Mouse (Mus musculus) thymus, postnatal 25 days (tissue): ENCODE results near the gene Tbx3.

ENCODE experiments used
- DNase-seq: peaks from one replicate; pipeline ENCODE4 v3.0.0; 2022

The Tbx3 gene

DNA sequence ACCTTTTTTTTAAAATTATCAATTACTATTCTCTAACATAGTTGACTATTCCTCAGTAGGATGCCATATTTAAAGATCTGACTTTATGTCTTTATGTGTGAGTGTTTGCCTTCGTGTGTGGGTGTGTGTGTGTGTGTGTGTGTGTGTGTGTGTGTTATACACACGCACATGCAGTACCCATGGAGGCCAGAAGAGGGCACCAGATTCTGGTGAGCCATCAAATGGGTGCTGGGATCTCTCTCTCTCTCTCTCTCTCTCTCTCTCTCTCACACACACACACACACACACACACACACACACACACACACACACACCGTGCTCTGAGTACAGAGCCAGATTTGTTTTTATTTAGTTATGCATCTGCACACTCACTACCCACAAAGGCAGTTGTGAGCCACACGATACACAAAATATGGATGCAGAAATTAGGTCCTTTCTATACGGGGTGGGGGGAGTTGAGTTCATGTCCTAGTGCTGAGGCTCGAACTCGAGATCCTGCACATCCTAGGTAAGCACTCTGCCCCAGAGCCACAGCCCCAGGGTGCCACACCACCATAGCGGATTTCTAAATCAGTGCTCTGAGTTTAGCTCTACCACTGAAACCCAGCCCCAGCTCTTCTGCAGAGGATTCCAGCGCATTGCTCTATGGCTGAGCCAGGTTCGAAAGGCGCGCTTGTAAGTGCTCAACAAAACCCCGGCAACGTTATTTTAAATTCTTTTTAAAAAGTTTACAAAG, 38.5 kb downstream of the Tbx3 start:
- DNase-seq, result no peak

DNA sequence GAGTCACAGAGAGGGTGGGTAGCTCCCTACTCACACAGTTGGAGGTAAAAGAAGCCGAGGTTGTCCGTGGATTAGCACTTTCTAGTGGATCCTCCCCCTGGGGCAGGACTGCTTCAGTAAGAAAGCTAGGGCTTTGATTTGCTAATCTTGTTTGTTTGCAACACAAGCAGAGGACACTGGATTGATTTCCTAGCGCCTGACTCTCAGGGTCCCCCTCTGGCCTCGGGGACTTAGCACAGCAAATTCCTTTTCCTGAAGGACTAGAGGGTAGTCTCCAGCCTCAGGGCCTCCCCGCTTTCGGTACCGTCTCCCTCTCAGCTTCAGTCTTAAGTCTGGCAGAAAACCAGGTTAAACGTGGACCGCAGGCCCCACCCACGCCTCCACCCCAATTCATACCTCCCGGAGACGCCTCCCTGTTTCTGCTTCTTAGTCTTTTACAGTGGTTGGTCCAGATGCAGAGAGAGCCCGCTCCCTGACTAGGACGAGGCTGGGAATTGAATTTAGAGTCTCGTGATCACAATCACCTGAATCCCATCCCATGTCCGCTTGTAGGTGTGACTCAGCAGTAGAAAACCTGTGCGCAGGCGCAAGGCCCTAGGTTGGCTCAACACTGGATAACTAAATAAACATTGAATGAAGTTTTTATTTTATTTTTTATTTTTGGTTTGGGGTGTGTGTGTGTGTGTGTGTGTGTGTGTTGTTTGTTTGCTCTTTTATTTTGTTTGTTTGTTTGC, 39.5 kb downstream of the Tbx3 start:
- no peak for DNase-seq

DNA sequence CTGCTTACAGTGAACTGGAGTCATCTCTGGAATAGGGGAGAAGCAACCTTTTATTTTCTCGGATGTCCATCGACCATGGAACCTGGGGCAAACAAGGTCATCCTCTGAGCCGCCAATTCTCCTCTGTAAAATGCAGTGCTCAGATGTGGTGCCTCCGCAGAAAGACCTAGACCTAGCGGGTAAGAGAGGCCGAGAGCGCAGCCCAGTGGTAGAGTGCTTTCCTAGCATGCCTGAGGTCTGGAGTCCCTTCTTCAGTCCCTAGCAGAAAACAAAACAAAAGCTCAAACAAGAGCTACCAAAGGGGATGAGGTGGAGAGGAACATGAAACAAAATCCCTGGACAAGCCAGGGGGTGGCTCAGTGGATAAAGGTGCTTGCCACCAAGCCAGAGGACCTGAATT, 40.3 kb downstream of the Tbx3 start:
- no peak for DNase-seq

DNA sequence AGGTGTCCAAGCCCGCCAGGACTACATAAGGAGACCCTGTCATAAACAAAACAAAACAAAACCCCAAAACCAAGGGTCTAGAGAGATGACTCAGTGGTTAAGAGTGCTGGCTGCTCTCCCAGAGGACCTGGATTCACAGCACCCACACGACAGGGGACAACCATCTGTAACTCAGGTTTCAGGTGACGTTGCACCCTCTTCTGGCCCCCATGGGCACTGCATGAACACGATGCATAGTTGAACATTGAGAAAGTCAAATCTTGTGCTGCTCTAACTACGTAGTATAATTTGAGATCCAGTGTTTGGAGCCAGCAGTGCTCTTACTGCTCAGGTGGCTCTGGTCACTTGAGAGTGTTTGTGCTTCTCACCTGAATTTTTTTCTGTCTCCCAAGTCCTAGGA, 41.2 kb downstream of the Tbx3 start:
- DNase-seq, result no peak

DNA sequence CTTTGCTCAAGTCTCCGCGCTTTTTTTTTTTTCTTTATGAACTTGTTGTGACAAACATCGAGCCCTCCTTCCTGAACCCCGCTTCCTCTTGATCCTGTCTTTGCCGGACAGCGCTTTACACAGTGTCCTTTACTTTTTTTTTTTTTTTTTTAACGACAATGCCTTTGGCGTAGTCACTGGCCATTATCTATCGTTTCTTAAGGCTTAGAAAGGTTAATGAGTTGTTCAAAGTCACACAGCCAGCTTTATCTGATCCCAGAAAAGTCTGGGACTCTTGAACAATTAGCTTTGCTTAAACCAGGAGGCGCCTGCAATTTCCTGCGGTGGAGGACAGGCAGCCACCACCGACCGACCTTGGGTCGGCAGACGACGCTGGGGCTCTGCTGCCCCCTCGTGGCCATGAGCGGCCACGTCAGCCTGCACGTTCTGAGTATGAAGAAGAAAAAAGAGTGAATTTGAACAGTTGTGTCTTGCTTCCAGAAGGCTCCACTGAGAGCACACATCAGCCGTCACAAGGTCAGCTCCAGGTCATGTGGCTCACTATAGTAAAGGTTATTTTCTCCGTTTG, 42.3 kb downstream of the Tbx3 start:
- peak; percentile 64 for DNase-seq

DNA sequence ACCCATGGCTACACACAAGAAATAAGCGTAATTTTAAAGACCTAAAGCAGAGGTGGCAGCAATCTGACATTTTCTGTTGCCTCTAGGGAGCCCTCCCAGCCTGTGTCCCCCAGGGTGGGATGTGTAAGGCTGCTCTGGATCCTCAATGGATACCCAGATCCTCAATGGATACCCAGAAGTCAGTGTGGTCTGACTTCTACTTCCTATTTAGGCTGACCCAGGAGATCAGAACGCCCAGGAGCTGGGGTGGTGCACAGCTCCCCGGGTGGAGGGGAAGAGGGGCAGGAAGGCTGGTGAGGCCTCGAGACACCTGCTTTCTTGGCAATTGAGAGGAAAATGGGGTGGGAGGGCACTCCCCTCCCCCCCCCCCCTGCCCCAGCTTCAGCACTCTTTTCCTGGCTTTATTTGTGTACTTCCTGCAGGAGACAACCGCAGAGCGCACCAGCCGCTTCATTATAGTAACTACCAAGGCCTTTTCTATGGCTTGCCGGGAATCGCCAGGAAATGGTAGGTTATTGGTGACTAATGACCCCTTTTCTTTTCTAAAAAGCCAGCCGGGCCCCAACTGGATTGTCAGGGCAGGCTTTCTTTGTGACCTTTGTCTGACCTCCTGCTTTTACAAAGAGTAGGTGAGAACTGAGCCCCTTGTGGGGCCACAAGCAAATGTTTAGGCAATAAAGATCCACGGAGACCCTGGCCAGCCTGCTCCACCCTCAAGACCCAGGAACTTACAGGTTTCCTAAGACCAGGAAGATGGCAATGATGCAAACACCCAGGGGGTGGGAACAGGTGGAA, 50.2 kb downstream of the Tbx3 start:
- DNase-seq, result no peak

DNA sequence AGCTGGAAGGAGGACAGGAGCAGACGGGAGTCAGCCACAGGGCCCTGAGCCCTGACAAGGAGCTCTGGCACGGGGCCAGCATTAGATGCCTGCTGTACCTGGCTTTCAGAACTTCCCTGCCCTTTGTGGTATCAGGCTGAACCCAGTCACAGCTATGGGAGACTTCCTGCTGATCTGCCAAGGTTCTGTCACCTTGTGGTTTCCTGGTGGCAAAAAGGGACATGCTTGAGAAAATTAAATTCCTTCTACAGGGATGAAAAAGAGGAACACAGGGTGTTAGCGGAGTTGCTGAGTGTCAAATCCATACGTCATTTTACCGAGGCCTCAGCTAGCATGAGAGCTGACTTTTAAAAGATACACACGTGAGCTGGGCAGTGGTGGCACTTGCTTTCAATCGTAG, 62.5 kb downstream of the Tbx3 start:
- DNase-seq, result no peak
